Comparison of ENCODE assay signal across 33 mouse cellular contexts in the genomic region with DNA sequence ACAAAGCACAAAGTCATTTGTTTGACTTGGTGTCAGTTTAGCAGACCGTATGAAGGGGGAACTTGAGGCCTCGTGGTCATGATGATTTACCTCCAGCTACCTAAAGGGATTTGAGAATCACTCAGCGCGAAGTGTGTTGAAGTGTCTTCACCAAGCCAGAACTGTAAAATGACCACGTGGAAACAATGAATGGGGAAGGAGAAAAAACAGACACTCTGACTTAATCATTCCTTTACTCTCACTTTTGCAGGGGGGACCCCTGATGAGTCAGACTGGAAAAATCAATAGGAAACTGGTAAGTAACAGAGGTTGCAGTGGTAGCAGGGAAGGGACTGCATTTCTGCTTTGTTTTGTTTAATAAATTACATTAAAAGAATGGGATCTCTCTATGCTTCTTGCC. TPM values are rescaled to one million over a fixed set of nuclear protein-coding genes. Genes with fewer than 3 reads are reported as not detected.
A peak's percentile ranks its signal among the peaks of the same experiment; 100 is the strongest.
DNase-seq lines count a peak whose midpoint lies in the region; ATAC-seq and TF ChIP-seq lines count a peak whose summit lies in the region.
"Had no signal": no experiment of that assay in that cellular context is flagged by ENCODE, and none has a peak within 500 bp of the region (broad histone marks: within the 10 kb centered on the region; RNA-seq: fewer than 3 reads in every experiment).

No protein-coding gene starts in this region.

- no peaks in the 10 kb centered on the region for H3K9me3 ChIP-seq in midbrain, embryonic 11.5 days (ENCODE audit: control insufficient read depth, low read length)
- H3K9me3 ChIP-seq in midbrain, embryonic 16.5 days (replicated peaks; ENCODE audit: control insufficient read depth, low read length, poor library complexity, severe bottlenecking): no peaks in the 10 kb centered on the region
- H3K9me3 ChIP-seq: embryonic facial prominence, embryonic 12.5 days; forebrain, embryonic 10.5 days; forebrain, embryonic 15.5 days; limb, embryonic 10.5 days; limb, embryonic 15.5 days; midbrain, embryonic 15.5 days had no signal

- H3K27ac ChIP-seq in midbrain, embryonic 11.5 days (ENCODE audit: low read depth, low read length): no peak overlapping the region
- H3K27ac ChIP-seq in midbrain, embryonic 16.5 days (ENCODE audit: low read length): no peak overlapping the region
- H3K27ac ChIP-seq in kidney, adult 2 months (ENCODE audit: insufficient read depth, low read depth, low read length): no peak overlapping the region
- H3K27ac ChIP-seq: embryonic facial prominence, embryonic 12.5 days; forebrain, embryonic 10.5 days; forebrain, embryonic 15.5 days; gastrocnemius, adult 2 months; hindbrain, embryonic 13.5 days; limb, embryonic 10.5 days; limb, embryonic 15.5 days; liver, embryonic 14.5 days; midbrain, embryonic 15.5 days had no signal

- no peak for TF ChIP-seq POLR2A in kidney, adult 2 months (IDR thresholded peaks at IDR 0.05; ENCODE audit: low read depth, low read length)

- no peaks in the 10 kb centered on the region for H3K27me3 ChIP-seq in midbrain, embryonic 11.5 days (ENCODE audit: control insufficient read depth, insufficient read depth, low read length)
- H3K27me3 ChIP-seq in midbrain, embryonic 16.5 days (ENCODE audit: control insufficient read depth, insufficient read depth, low read depth, low read length): no peaks in the 10 kb centered on the region
- H3K27me3 ChIP-seq in kidney, adult 2 months (replicated peaks; ENCODE audit: control insufficient read depth, insufficient read depth, low read length): no peaks in the 10 kb centered on the region
- H3K27me3 ChIP-seq: embryonic facial prominence, embryonic 12.5 days; forebrain, embryonic 15.5 days; hindbrain, embryonic 13.5 days; limb, embryonic 15.5 days; midbrain, embryonic 15.5 days had no signal

- H3K9ac ChIP-seq in midbrain, embryonic 11.5 days (ENCODE audit: low read length): no peak overlapping the region
- no peak overlapping the region for H3K9ac ChIP-seq in midbrain, embryonic 16.5 days (ENCODE audit: low read depth, low read length)
- H3K9ac ChIP-seq: embryonic facial prominence, embryonic 12.5 days; forebrain, embryonic 15.5 days; hindbrain, embryonic 13.5 days; limb, embryonic 15.5 days; liver, embryonic 14.5 days; midbrain, embryonic 15.5 days had no signal

- H3K4me1 ChIP-seq in midbrain, embryonic 11.5 days (ENCODE audit: control insufficient read depth, insufficient read depth, low read length): no peaks in the 10 kb centered on the region; the same call in 1 of the 2 replicates
- H3K4me1 ChIP-seq in midbrain, embryonic 16.5 days (ENCODE audit: control insufficient read depth, insufficient read depth, low read length): no peaks in the 10 kb centered on the region
- no peaks in the 10 kb centered on the region for H3K4me1 ChIP-seq in kidney, adult 2 months (ENCODE audit: control insufficient read depth, insufficient read depth, low read length)
- H3K4me1 ChIP-seq: embryonic facial prominence, embryonic 12.5 days; hindbrain, embryonic 13.5 days; limb, embryonic 10.5 days; limb, embryonic 15.5 days had no signal

- DNase-seq in midbrain, embryonic 11.5 days (ENCODE audit: low spot score, missing footprints): peak; percentile 41
- peak; percentile 31 to 46 for DNase-seq in B cell, adult 2 months
- DNase-seq in Muller cell, postnatal 12 days (ENCODE audit: inconsistent ontology term): peak; percentile 48
- DNase-seq in right cerebral cortex, postnatal 36 days (ENCODE audit: low spot score in 2 of 2): no peak
- no peak for DNase-seq in kidney, adult 2 months
- DNase-seq in adrenal gland, adult 2 months: no peak
- DNase-seq: adrenal gland, postnatal 14 days; cerebellum, adult 11 months; cerebellum, adult 9-10 months; cerebellum, postnatal 36 days; embryo, embryonic 11 days; gastrocnemius, adult 2 months; gastrocnemius, postnatal 36 days; heart, postnatal 36 days; kidney, adult 11 months; kidney, postnatal 36 days; layer of hippocampus, postnatal 36 days; lung, adult 2 months; lung, postnatal 10 days; right cerebral cortex, postnatal 25 days; spleen, adult 18-20 months; thymus, postnatal 25 days had no signal

- no peak overlapping the region for H3K4me2 ChIP-seq in midbrain, embryonic 11.5 days
- H3K4me2 ChIP-seq in midbrain, embryonic 16.5 days (ENCODE audit: low read length): no peak overlapping the region
- H3K4me2 ChIP-seq: embryonic facial prominence, embryonic 12.5 days; forebrain, embryonic 15.5 days; heart, embryonic 11.5 days; hindbrain, embryonic 13.5 days; limb, embryonic 15.5 days; midbrain, embryonic 15.5 days had no signal

- 69% methylated on average over 5 of the region's 5 CpGs for WGBS in midbrain, embryonic 11.5 days
- 69% methylated on average over 5 of the region's 5 CpGs for WGBS in midbrain, embryonic 16.5 days
- WGBS in kidney, adult 2 months: 44% methylated on average over 5 of the region's 5 CpGs

- no peak for TF ChIP-seq CTCF in kidney, adult 2 months (conservative IDR thresholded peaks at IDR 0.05; ENCODE audit: insufficient read depth, insufficient read length, low read depth, low read length)

- no peaks in the 10 kb centered on the region for H3K36me3 ChIP-seq in midbrain, embryonic 11.5 days (ENCODE audit: control insufficient read depth, insufficient read depth, low read length)
- no peaks in the 10 kb centered on the region for H3K36me3 ChIP-seq in midbrain, embryonic 16.5 days (ENCODE audit: control insufficient read depth, insufficient read depth, low read length)
- no peaks in the 10 kb centered on the region for H3K36me3 ChIP-seq in kidney, adult 2 months (ENCODE audit: control insufficient read depth, insufficient read depth, low read length)
- H3K36me3 ChIP-seq: embryonic facial prominence, embryonic 12.5 days; forebrain, embryonic 10.5 days; forebrain, embryonic 15.5 days; hindbrain, embryonic 13.5 days; limb, embryonic 10.5 days; limb, embryonic 15.5 days; midbrain, embryonic 15.5 days had no signal

- H3K4me3 ChIP-seq in midbrain, embryonic 11.5 days (ENCODE audit: low read depth, low read length): no peak overlapping the region
- no peak overlapping the region for H3K4me3 ChIP-seq in midbrain, embryonic 16.5 days (ENCODE audit: low read depth, low read length)
- no peak overlapping the region for H3K4me3 ChIP-seq in kidney, adult 2 months (ENCODE audit: insufficient read depth, low read depth, low read length)
- H3K4me3 ChIP-seq: embryonic facial prominence, embryonic 12.5 days; forebrain, embryonic 10.5 days; forebrain, embryonic 15.5 days; gastrocnemius, adult 2 months; hindbrain, embryonic 13.5 days; limb, embryonic 10.5 days; limb, embryonic 15.5 days; midbrain, embryonic 15.5 days had no signal

- no peak for ATAC-seq in midbrain, embryonic 11.5 days (ENCODE audit: low FRiP score)
- ATAC-seq in midbrain, embryonic 16.5 days: no peak
- peak; percentile 71 for ATAC-seq in inflammation-experienced regulatory T-cells, adult 6 months
- ATAC-seq: forebrain, embryonic 15.5 days; midbrain, embryonic 15.5 days had no signal

RNA-seq across cellular contexts. Expression of gene Vangl2, which starts 46.1 kb away (rescaled TPM):
- 49.3 and 52.9 TPM in 2 replicates for polyA plus RNA-seq in midbrain, embryonic 11.5 days (2014; fragmentation: Nextera tagmentation; extraction: Ambion mirVana)
- polyA plus RNA-seq in midbrain, embryonic 16.5 days (2015; fragmentation: Nextera tagmentation; extraction: Ambion mirVana): 43.7 and 44.0 TPM in 2 replicates
- under 1 TPM; 0.57 to 0.66 (median 0.64) TPM for polyA plus RNA-seq in inflammation-experienced regulatory T-cells, adult 6 months (2017; shearing (Covaris generic))
- polyA plus RNA-seq in kidney, adult 2 months (2012; rRNA removed): 2.9 and 3.3 TPM in 2 replicates
- 1 to 10 TPM; 1.7 to 6.2 TPM for total RNA-seq in adrenal gland, adult 2 months (2021)
- polyA plus RNA-seq in adrenal gland, adult 2 months (2012; rRNA removed): 2.9 and 3.6 TPM in 2 replicates

Comparison
In these comparisons a context has a peak if more than half of its experiments do, and no peak if none do; other contexts are left out.
1. DNase-seq: peak in midbrain, embryonic 11.5 days (single experiment), B cell, adult 2 months (2 of 2) and Muller cell, postnatal 12 days (single experiment); none in right cerebral cortex, postnatal 36 days (0 of 2), kidney, adult 2 months (single experiment) and adrenal gland, adult 2 months (single experiment).